Mouse (Mus musculus) cerebellum, postnatal 25 days (tissue): ENCODE results near the gene Efcab10.

Source experiments
- DNase-seq, 2 experiments: peaks; one replicate each; pipeline ENCODE4 v3.0.0; 2021; ENCODE audit warnings: mixed read lengths in 2 of 2

Gene Efcab10

GRCm38 (mm10) chr12:33394804-33395623, at the start of gene Efcab10:
Gene Efcab10, plus strand, starts transcription at chr12:33394854.
- peak; percentile 21 to 50 for DNase-seq

GRCm38 (mm10) chr12:33344970-33345772, 49.5 kb upstream of the Efcab10 start:
- no peak for DNase-seq

- no peak for DNase-seq
Observed at GRCm38 (mm10) chr12:33345773-33346435, 48.8 kb upstream of the Efcab10 start.

GRCm38 (mm10) chr12:33352671-33353070, 42.0 kb upstream of the Efcab10 start:
- no peak for DNase-seq

GRCm38 (mm10) chr12:33358345-33358744, 36.3 kb upstream of the Efcab10 start:
- DNase-seq: no peak

GRCm38 (mm10) chr12:33359209-33359608, 35.4 kb upstream of the Efcab10 start:
- DNase-seq: no peak

- DNase-seq: peak in 1 of 2 experiments; percentile 36
Observed at GRCm38 (mm10) chr12:33359878-33360482, 34.7 kb upstream of the Efcab10 start.

- DNase-seq: peak; percentile 92 to 95
Observed at GRCm38 (mm10) chr12:33360729-33361128, 33.9 kb upstream of the Efcab10 start.

GRCm38 (mm10) chr12:33364511-33364910, 30.1 kb upstream of the Efcab10 start:
- no peak for DNase-seq

GRCm38 (mm10) chr12:33365133-33365532, 29.5 kb upstream of the Efcab10 start:
- no peak for DNase-seq

GRCm38 (mm10) chr12:33369555-33369954, 25.1 kb upstream of the Efcab10 start:
- DNase-seq: no peak

GRCm38 (mm10) chr12:33379624-33380445, 14.8 kb upstream of the Efcab10 start:
- DNase-seq: peak; percentile 77 to 84

- DNase-seq: peak; percentile 73 to 80
Observed at GRCm38 (mm10) chr12:33388842-33389241, 5.8 kb upstream of the Efcab10 start.

- no peak for DNase-seq
Observed at GRCm38 (mm10) chr12:33390844-33391560, 3.7 kb upstream of the Efcab10 start.

GRCm38 (mm10) chr12:33403265-33403693, 8.6 kb downstream of the Efcab10 start:
- no peak for DNase-seq

GRCm38 (mm10) chr12:33404996-33405395, 10.3 kb downstream of the Efcab10 start:
- no peak for DNase-seq

- no peak for DNase-seq
Observed at GRCm38 (mm10) chr12:33405398-33406026, 10.9 kb downstream of the Efcab10 start.

GRCm38 (mm10) chr12:33411580-33412151, 17.0 kb downstream of the Efcab10 start:
- DNase-seq: no peak

- peak; percentile 57 to 74 for DNase-seq
Observed at GRCm38 (mm10) chr12:33424329-33424728, 29.7 kb downstream of the Efcab10 start.

- no peak for DNase-seq
Observed at GRCm38 (mm10) chr12:33427293-33427692, 32.6 kb downstream of the Efcab10 start.
